Mouse (Mus musculus) heart, adult 2 months (tissue): ENCODE data around the gene Rnf185. TPM values are rescaled to one million over a fixed set of nuclear protein-coding genes. Genes with fewer than 3 reads are reported as not detected.
A peak's percentile ranks its signal among the peaks of the same experiment; 100 is the strongest.

Source experiments
- DNase-seq, 2 experiments: peaks; one replicate each; pipeline ENCODE4 v3.0.0; 2021
- H3K27ac ChIP-seq: fragments of 200-600 bp; 2 replicates; pipeline ENCODE4 v1.8.1; 2022
- H3K27me3 ChIP-seq: fragments of 200-500 bp; 2 replicates; pipeline ENCODE4 v1.6.1; 2012; ENCODE audit warnings: mild to moderate bottlenecking, low read length, inconsistent platforms, mixed read lengths; ENCODE audit not compliant: control insufficient read depth, insufficient read depth
- H3K36me3 ChIP-seq: fragments of 200-500 bp; 2 replicates; pipeline ENCODE4 v1.6.1; 2012; ENCODE audit warnings: low read length, inconsistent platforms; ENCODE audit not compliant: control insufficient read depth, insufficient read depth
- H3K4me1 ChIP-seq: fragments of 200-500 bp; 2 replicates; pipeline ENCODE4 v1.6.1; 2011; ENCODE audit warnings: low read length; ENCODE audit not compliant: control insufficient read depth, insufficient read depth
- H3K4me3 ChIP-seq: fragments of 200-600 bp; 2 replicates; pipeline ENCODE4 v1.8.1; 2022
- H3K79me2 ChIP-seq: fragments of 200-500 bp; replicated peaks from 2 replicates; pipeline ENCODE4 v1.6.1; 2012; ENCODE audit warnings: mild to moderate bottlenecking, inconsistent platforms, low read length, moderate library complexity, mixed read lengths; ENCODE audit not compliant: control insufficient read depth, insufficient read depth
- H3K9ac ChIP-seq: fragments of 200-500 bp; 2 replicates; pipeline ENCODE4 v1.6.1; 2012; ENCODE audit warnings: low read depth, mild to moderate bottlenecking, control low read depth, inconsistent platforms, low read length, mixed read lengths
- CTCF ChIP-seq: fragments of 200-600 bp; IDR thresholded peaks from 2 replicates; pipeline ENCODE4 v1.8.1; 2022; ENCODE audit warnings: antibody characterized with exemption, mild to moderate bottlenecking, moderate library complexity
- EP300 ChIP-seq: fragments of 200-500 bp; IDR thresholded peaks from 2 replicates; pipeline ENCODE4 v1.6.1; 2011; ENCODE audit warnings: low read depth, low read length, control low read depth; ENCODE audit not compliant: insufficient read depth
- POLR2A ChIP-seq: fragments of 200-500 bp; IDR thresholded peaks from 2 replicates; pipeline ENCODE4 v1.6.1; 2011; ENCODE audit warnings: mild to moderate bottlenecking, low read depth, low read length, control low read depth; ENCODE audit not compliant: insufficient read depth
- WGBS: fragments of 180-500 bp; shearing (Covaris S2); methylation state at CpG from one replicate; pipeline ENCODE4 v1.1.7; 2018; 5-methylcytosine and 5-hydroxymethylcytosine counted together
- intact Hi-C: fragments of 180-260 bp; cut with DNase I; formaldehyde crosslinking; loops from one replicate; pipeline ENCODE4 v1.15.1; 2025
- polyA plus RNA-seq: library from polyadenylated mRNA; depleted of rRNA; stranded (reverse); fragments of >200 nt; gene quantifications from 2 replicates; pipeline ENCODE4 v1.2.3, GENCODE M21; 2012; rRNA removed
- total RNA-seq, 2 experiments: library from RNA; stranded (reverse); gene quantifications; 2 replicates each; pipeline ENCODE4 v1.2.3; 2021

Rnf185 gene
- total and polyA plus RNA-seq, 3 experiments: 19.9 to 23.0 (median 21.6) TPM

DNA sequence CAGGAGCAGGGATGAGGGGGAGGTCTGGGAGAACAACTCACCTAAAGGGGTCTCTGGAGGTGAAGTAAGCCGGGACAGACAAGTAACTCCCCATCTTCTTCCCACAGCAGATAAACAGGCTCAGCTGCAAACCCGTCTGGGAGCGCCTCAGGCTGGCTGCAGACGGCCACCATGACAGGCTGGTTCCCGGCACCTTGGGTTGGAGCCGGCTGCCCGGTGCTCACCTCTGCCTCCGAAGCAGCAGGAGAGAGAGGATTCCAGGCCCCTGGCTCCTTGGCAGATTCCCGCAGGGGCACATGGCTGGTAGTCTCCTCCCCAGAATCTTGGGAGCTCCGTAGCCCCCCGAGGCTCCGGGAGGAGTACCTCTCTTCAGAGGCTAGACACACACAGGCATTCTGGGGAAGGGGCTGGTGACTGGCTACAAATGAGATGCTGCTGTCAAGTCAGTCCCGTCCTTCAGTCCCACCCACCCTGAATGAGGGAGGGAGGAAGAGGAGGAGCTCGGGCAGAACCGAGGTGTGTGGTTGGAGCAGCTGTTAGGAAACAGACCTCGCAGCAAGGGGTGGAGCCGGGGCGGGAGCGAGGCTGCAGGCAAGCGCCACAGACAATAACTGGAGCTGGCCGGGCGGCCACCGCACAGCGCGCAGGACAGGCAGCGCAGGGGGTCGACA, 81.1 kb downstream of the Rnf185 start:
- intact Hi-C loops: loop anchor here (5.0 kb wide), 1 partner anchor 36 kb away; the partner anchor contains the start of gene Limk2
- peak overlapping the region; percentile 59 for H3K4me3 ChIP-seq
- TF ChIP-seq CTCF: no peak
- peak; percentile 78 for TF ChIP-seq POLR2A
- peak overlapping the region; percentile 60 for H3K9ac ChIP-seq
- 4% methylated on average over 27 of the region's 27 CpGs for WGBS
- H3K27ac ChIP-seq: peak overlapping the region; percentile 47
- H3K4me1 ChIP-seq: no peaks in the 10 kb centered on the region; the same call in 1 of the 2 replicates
- peak; percentile 80 to 81 for DNase-seq
- no peaks in the 10 kb centered on the region for H3K27me3 ChIP-seq
- H3K79me2 ChIP-seq: no peaks in the 10 kb centered on the region; the same call in none of the 2 replicates
- no peaks in the 10 kb centered on the region for H3K36me3 ChIP-seq

- 62% methylated on average over 2 of the region's 2 CpGs for WGBS
- Histone ChIP-seq H3K4me1 (no peaks in the 10 kb centered on the region; the same call in 1 of the 2 replicates), H3K9ac (no peak overlapping the region), H3K79me2 (no peaks in the 10 kb centered on the region; the same call in none of the 2 replicates), H3K4me3 (no peak overlapping the region), H3K27ac (no peak overlapping the region), H3K27me3 (no peaks in the 10 kb centered on the region), H3K36me3 (no peaks in the 10 kb centered on the region)
- TF ChIP-seq CTCF: no peak
- TF ChIP-seq POLR2A: no peak
- TF ChIP-seq EP300: no peak
- intact Hi-C loops: loop anchor here (5.0 kb wide), 1 partner anchor 37 kb away; the partner anchor contains the start of gene Limk2
- DNase-seq: no peak
These were observed 82.0 kb downstream of the Rnf185 start for GRCm38 (mm10) chr11:3370162-3370561.

DNA sequence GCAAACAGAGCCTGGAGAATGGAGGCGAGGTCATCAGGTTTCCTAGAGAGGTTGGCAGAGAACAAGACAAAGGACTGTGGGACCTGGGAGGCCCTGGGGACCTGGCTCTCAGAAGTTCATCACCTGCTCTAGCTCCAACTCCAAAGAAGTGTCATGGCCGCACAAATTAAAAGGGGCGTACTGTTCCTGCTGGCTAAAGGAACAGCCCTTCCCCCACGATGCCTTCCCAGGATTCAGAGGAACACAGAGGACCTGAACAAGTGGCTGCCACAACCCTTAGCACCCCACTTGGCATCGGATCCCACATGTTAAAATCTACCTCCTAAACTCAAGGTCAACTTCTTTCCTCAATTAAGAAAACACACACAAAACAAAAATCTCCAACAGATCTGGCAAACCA, 82.7 kb downstream of the Rnf185 start:
- TF ChIP-seq EP300: no peak
- no peak for TF ChIP-seq CTCF
- no peak for TF ChIP-seq POLR2A
- Histone ChIP-seq H3K27ac (no peak overlapping the region), H3K9ac (no peak overlapping the region), H3K27me3 (no peaks in the 10 kb centered on the region), H3K4me1 (no peaks in the 10 kb centered on the region; the same call in 1 of the 2 replicates), H3K4me3 (no peak overlapping the region), H3K79me2 (peaks cover 3% of the 10 kb centered on the region), H3K36me3 (no peaks in the 10 kb centered on the region)
- intact Hi-C loops: no loop called here
- 86% methylated on average over 5 of the region's 5 CpGs for WGBS
- no peak for DNase-seq

DNA sequence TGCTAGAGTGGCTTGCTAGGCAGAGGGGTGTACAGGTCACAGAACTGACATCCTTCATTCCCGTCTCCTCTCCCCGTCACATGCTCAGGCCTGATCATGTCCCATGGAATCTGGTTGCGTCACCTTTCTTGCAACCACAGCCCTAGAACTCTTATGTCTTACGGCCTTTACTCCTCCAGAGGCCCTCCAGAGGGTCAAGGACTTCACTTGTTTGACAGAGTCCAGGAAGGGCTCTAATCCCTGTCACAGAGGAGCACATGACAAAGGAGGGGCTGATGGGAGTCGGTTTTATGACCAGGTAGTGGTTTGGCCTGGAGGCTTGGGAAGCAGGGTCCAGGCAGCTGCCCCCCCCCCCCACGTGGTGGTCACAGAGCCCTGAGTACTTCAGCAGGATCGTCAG, 83.2 kb downstream of the Rnf185 start:
- H3K4me1 ChIP-seq: no peaks in the 10 kb centered on the region
- WGBS: 76% methylated on average over 7 of the region's 7 CpGs

GRCm38 (mm10) chr11:3366411-3366810, 85.8 kb downstream of the Rnf185 start:
- H3K79me2 ChIP-seq: peaks cover 3% of the 10 kb centered on the region
- no peak overlapping the region for H3K9ac ChIP-seq
- H3K4me1 ChIP-seq: no peaks in the 10 kb centered on the region
- no peaks in the 10 kb centered on the region for H3K36me3 ChIP-seq
- H3K27me3 ChIP-seq: no peaks in the 10 kb centered on the region
- 92% methylated on average over 7 of the region's 7 CpGs for WGBS
- no peak overlapping the region for H3K27ac ChIP-seq
- TF ChIP-seq CTCF (no peak), POLR2A (no peak), EP300 (no peak)
- intact Hi-C loops: no loop called here
- H3K4me3 ChIP-seq: no peak overlapping the region
- DNase-seq: no peak

More for the DNA sequence above, 83.2 kb downstream of the Rnf185 start:
- TF ChIP-seq POLR2A (no peak), CTCF (no peak), EP300 (no peak)
- Histone ChIP-seq H3K9ac (no peak overlapping the region), H3K4me3 (no peak overlapping the region), H3K27me3 (no peaks in the 10 kb centered on the region), H3K36me3 (no peaks in the 10 kb centered on the region), H3K27ac (no peak overlapping the region), H3K79me2 (peaks cover 3% of the 10 kb centered on the region)
- DNase-seq: no peak
- intact Hi-C loops: no loop called here

Other genes with a start within 250 kb of the Rnf185 start
- 10 to 100 TPM; 36.4 to 43.6 TPM for gene Eif4enif1, start 250.0 kb downstream of the Rnf185 start, total RNA-seq
- 29.6 and 44.3 TPM in 2 replicates for gene Eif4enif1, start 250.0 kb downstream of the Rnf185 start, polyA plus RNA-seq
- gene Drg1, start 185.9 kb downstream of the Rnf185 start, total RNA-seq: 10 to 100 TPM; 59.0 to 61.7 TPM
- 19.9 and 38.5 TPM in 2 replicates for gene Drg1, start 185.9 kb downstream of the Rnf185 start, polyA plus RNA-seq
- 10 to 100 TPM; 19.4 to 30.8 TPM for gene Patz1, start 163.5 kb downstream of the Rnf185 start, total RNA-seq
- 16.3 and 19.9 TPM in 2 replicates for gene Patz1, start 163.5 kb downstream of the Rnf185 start, polyA plus RNA-seq
- 10 to 100 TPM; 29.4 to 36.4 TPM for gene Pik3ip1, start 122.0 kb downstream of the Rnf185 start, total RNA-seq
- 29.5 and 36.2 TPM in 2 replicates for gene Pik3ip1, start 122.0 kb downstream of the Rnf185 start, polyA plus RNA-seq
- 10 to 100 TPM; 16.4 to 17.1 TPM for gene Limk2, start 43.2 kb downstream of the Rnf185 start, total RNA-seq
- 39.5 and 41.8 TPM in 2 replicates for gene Limk2, start 43.2 kb downstream of the Rnf185 start, polyA plus RNA-seq
- under 1 TPM in 1 of 2 experiments, not detected in 1; 0.09 TPM for gene Pla2g3, start 35.9 kb upstream of the Rnf185 start, total RNA-seq
- gene Pla2g3, start 35.9 kb upstream of the Rnf185 start, polyA plus RNA-seq: 0.23 and 0.25 TPM in 2 replicates
- 10 to 100 TPM; 23.4 to 23.6 TPM for gene Inpp5j, start 52.5 kb upstream of the Rnf185 start, total RNA-seq
- 20.1 and 22.2 TPM in 2 replicates for gene Inpp5j, start 52.5 kb upstream of the Rnf185 start, polyA plus RNA-seq
- gene Selenom, start 62.3 kb upstream of the Rnf185 start, total RNA-seq: 10 to 100 TPM; 41.7 to 42.8 TPM
- gene Selenom, start 62.3 kb upstream of the Rnf185 start, polyA plus RNA-seq: 67.8 and 78.3 TPM in 2 replicates
- 100 to 1,000 TPM; 137 to 154 TPM for gene Smtn, start 88.2 kb upstream of the Rnf185 start, total RNA-seq
- gene Smtn, start 88.2 kb upstream of the Rnf185 start, polyA plus RNA-seq: 159 and 167 TPM in 2 replicates
- gene Morc2a, start 196.8 kb upstream of the Rnf185 start, total RNA-seq: 10 to 100 TPM; 16.1 to 18.5 TPM
- gene Morc2a, start 196.8 kb upstream of the Rnf185 start, polyA plus RNA-seq: 6.6 and 13.4 TPM in 2 replicates